11 mouse cellular contexts compared by ENCODE assay signal in the genomic region with DNA sequence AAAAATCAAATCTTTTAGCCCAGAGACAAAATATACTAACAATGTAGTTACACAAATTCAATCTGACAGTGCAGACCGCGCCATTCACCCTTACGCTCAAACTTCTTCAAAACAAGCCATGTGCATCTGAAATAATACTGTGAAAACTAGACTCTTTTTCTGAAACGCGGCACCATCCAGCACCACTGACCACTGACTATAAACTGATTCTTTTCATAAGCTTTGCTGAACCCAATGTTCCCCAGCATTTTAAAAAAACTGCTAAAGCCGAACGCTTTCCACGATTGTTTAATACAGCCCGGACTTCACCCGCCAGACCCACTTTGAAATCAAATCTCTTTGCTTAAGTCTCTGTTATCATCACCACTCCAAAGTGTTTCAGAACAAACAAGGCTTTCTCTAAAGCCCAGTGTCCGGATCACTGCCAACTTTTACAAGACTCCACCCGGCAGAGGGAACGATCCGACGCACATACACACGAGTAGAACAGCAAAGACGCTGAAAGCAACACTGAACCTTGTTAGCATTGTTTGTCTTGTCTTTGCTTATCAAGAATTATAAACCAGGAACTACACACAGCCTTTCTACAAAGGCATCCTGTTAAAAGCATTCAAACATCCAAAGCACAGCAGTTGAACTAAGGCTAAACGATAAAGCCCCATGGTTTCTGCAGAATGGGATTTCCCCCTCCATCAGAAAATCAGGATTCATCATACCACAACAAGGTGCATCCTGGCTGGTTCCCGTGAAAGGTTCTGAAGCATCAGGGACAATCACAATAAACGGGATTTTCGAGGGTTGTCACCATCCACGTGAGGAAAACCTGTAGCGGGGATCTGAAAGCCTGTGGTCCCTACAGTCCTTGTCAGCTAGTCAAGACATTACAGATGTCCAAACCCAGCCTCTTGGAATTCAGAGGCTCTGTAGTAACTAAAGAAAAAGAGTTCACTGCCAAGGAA. TPM values are rescaled to one million over a fixed set of nuclear protein-coding genes. Genes with fewer than 3 reads are reported as not detected.
DNase-seq lines count a peak whose midpoint lies in the region; ATAC-seq and TF ChIP-seq lines count a peak whose summit lies in the region.
"Had no signal": no experiment of that assay in that cellular context is flagged by ENCODE, and none has a peak within 500 bp of the region (broad histone marks: within the 10 kb centered on the region; RNA-seq: fewer than 3 reads in every experiment).

No protein-coding gene starts in this region.

- no peaks in the 10 kb centered on the region for H3K27me3 ChIP-seq in forebrain, embryonic 16.5 days (replicated peaks; ENCODE audit: control insufficient read depth, insufficient read depth, low read length)
- no peaks in the 10 kb centered on the region for H3K27me3 ChIP-seq in hindbrain, postnatal 0 days (ENCODE audit: insufficient read depth, low read length)
- no peaks in the 10 kb centered on the region for H3K27me3 ChIP-seq in midbrain, postnatal 0 days (ENCODE audit: insufficient read depth, low read length)
- H3K27me3 ChIP-seq in kidney, embryonic 15.5 days: no peaks in the 10 kb centered on the region
- H3K27me3 ChIP-seq: intestine, embryonic 15.5 days had no signal

- peak overlapping the region; percentile 28; the same call in 1 of the 2 replicates for H3K9ac ChIP-seq in forebrain, embryonic 16.5 days (replicated peaks; ENCODE audit: low read depth, low read length)
- no peak overlapping the region for H3K9ac ChIP-seq in hindbrain, postnatal 0 days (replicated peaks; ENCODE audit: low read length)
- peak overlapping the region; percentile 24; the same call in 1 of the 2 replicates for H3K9ac ChIP-seq in midbrain, postnatal 0 days (replicated peaks; ENCODE audit: low read length, poor library complexity, severe bottlenecking)
- H3K9ac ChIP-seq in kidney, embryonic 15.5 days: no peak overlapping the region
- H3K9ac ChIP-seq: intestine, embryonic 15.5 days had no signal

- ATAC-seq in frontal cortex, adult (ENCODE audit: low TSS enrichment): 0 out of 2 replicates have a peak, but pooled peaks have one; percentile 27
- 0 out of 2 replicates have a peak, but pooled peaks have one; percentile 8 for ATAC-seq in forebrain, embryonic 16.5 days
- ATAC-seq in hindbrain, postnatal 0 days: 0 out of 2 replicates have a peak, but pooled peaks have one; percentile 18
- no peak for ATAC-seq in midbrain, postnatal 0 days (ENCODE audit: low FRiP score)
- ATAC-seq in kidney, embryonic 15.5 days (replicated peaks; ENCODE audit: low FRiP score): no peak

- peak overlapping the region; percentile 56 for H3K4me2 ChIP-seq in forebrain, embryonic 16.5 days (ENCODE audit: low read length)
- H3K4me2 ChIP-seq in hindbrain, postnatal 0 days (ENCODE audit: low read depth, low read length): peak overlapping the region; percentile 46
- peak overlapping the region; percentile 39 for H3K4me2 ChIP-seq in midbrain, postnatal 0 days (ENCODE audit: low read depth, low read length, poor library complexity, severe bottlenecking)
- no peak overlapping the region for H3K4me2 ChIP-seq in kidney, embryonic 15.5 days
- H3K4me2 ChIP-seq: intestine, embryonic 15.5 days had no signal

- peaks cover 10% of the 10 kb centered on the region for H3K4me1 ChIP-seq in forebrain, embryonic 16.5 days (replicated peaks; ENCODE audit: control insufficient read depth, insufficient read depth, low read length)
- no peaks in the 10 kb centered on the region for H3K4me1 ChIP-seq in hindbrain, postnatal 0 days (ENCODE audit: insufficient read depth, low read length)
- H3K4me1 ChIP-seq in midbrain, postnatal 0 days (ENCODE audit: insufficient read depth, low read length): no peaks in the 10 kb centered on the region
- H3K4me1 ChIP-seq in kidney, embryonic 15.5 days: no peaks in the 10 kb centered on the region
- H3K4me1 ChIP-seq: megakaryocyte, embryonic 14.5 days had no signal

- H3K9me3 ChIP-seq in forebrain, embryonic 16.5 days (ENCODE audit: control insufficient read depth, low read length): no peaks in the 10 kb centered on the region
- no peaks in the 10 kb centered on the region for H3K9me3 ChIP-seq in hindbrain, postnatal 0 days (ENCODE audit: low read length)
- no peaks in the 10 kb centered on the region for H3K9me3 ChIP-seq in midbrain, postnatal 0 days (ENCODE audit: low read length)
- H3K9me3 ChIP-seq in kidney, embryonic 15.5 days (replicated peaks): no peaks in the 10 kb centered on the region
- H3K9me3 ChIP-seq: intestine, embryonic 15.5 days; megakaryocyte, embryonic 14.5 days had no signal

- 11% methylated on average over 23 of the region's 23 CpGs for WGBS in forebrain, embryonic 16.5 days
- 38% methylated on average over 23 of the region's 23 CpGs for WGBS in hindbrain, postnatal 0 days
- 11% methylated on average over 23 of the region's 23 CpGs for WGBS in midbrain, postnatal 0 days
- 80% methylated on average over 23 of the region's 23 CpGs for WGBS in kidney, embryonic 15.5 days

- peak overlapping the region; percentile 25 for H3K4me3 ChIP-seq in forebrain, embryonic 16.5 days (replicated peaks; ENCODE audit: low read length)
- H3K4me3 ChIP-seq in hindbrain, postnatal 0 days (ENCODE audit: low read length): peak overlapping the region; percentile 16
- peak overlapping the region; percentile 21 for H3K4me3 ChIP-seq in midbrain, postnatal 0 days (ENCODE audit: low read depth, low read length)
- H3K4me3 ChIP-seq in kidney, embryonic 15.5 days (replicated peaks): no peak overlapping the region
- H3K4me3 ChIP-seq: erythroblast, embryonic 14.5 days; intestine, embryonic 15.5 days; megakaryocyte, embryonic 14.5 days had no signal

- TF ChIP-seq CTCF in hindbrain, postnatal 0 days (IDR thresholded peaks at IDR 0.05; ENCODE audit: low read depth): no peak
- TF ChIP-seq CTCF in midbrain, postnatal 0 days (IDR thresholded peaks at IDR 0.05): no peak

- H3K36me3 ChIP-seq in forebrain, embryonic 16.5 days (ENCODE audit: control insufficient read depth, insufficient read depth): no peaks in the 10 kb centered on the region
- H3K36me3 ChIP-seq in hindbrain, postnatal 0 days (ENCODE audit: insufficient read depth, low read length): no peaks in the 10 kb centered on the region
- no peaks in the 10 kb centered on the region for H3K36me3 ChIP-seq in midbrain, postnatal 0 days (ENCODE audit: insufficient read depth, low read length)
- H3K36me3 ChIP-seq in kidney, embryonic 15.5 days: no peaks in the 10 kb centered on the region
- H3K36me3 ChIP-seq: intestine, embryonic 15.5 days had no signal

- H3K27ac ChIP-seq in forebrain, embryonic 16.5 days (ENCODE audit: low read length): no peak overlapping the region
- H3K27ac ChIP-seq in hindbrain, postnatal 0 days: no peak overlapping the region
- no peak overlapping the region for H3K27ac ChIP-seq in midbrain, postnatal 0 days (ENCODE audit: low read depth, low read length)
- no peak overlapping the region for H3K27ac ChIP-seq in kidney, embryonic 15.5 days
- H3K27ac ChIP-seq: intestine, embryonic 15.5 days had no signal

- no peak for DNase-seq in frontal cortex, postnatal 36 days (ENCODE audit: low spot score in 2 of 2)
- peak; percentile 25 for DNase-seq in hindbrain, postnatal 0 days (ENCODE audit: low spot score)
- no peak for DNase-seq in midbrain, postnatal 0 days (ENCODE audit: low spot score)
- DNase-seq in frontal cortex, postnatal 10 days (ENCODE audit: low spot score in 2 of 2): no peak
- DNase-seq in B cell, adult 2 months: no peak

RNA-seq across cellular contexts. Expression of gene Tmem30a, which starts 36.8 kb away (rescaled TPM):
- polyA plus RNA-seq in forebrain, embryonic 16.5 days (2015; fragmentation: Nextera tagmentation; extraction: Ambion mirVana): 114 and 125 TPM in 2 replicates
- 193 and 218 TPM in 2 replicates for total RNA-seq in hindbrain, postnatal 0 days (2014; rRNA removed)
- 123 TPM in 2 replicates for polyA plus RNA-seq in hindbrain, postnatal 0 days (2015; fragmentation: Nextera tagmentation; extraction: Ambion mirVana)
- 182 TPM in 2 replicates for total RNA-seq in midbrain, postnatal 0 days (2014; rRNA removed)
- 120 and 126 TPM in 2 replicates for polyA plus RNA-seq in midbrain, postnatal 0 days (2015; fragmentation: Nextera tagmentation; extraction: Ambion mirVana)
- 81.1 and 85.6 TPM in 2 replicates for polyA plus RNA-seq in kidney, embryonic 15.5 days (2015; fragmentation: Nextera tagmentation; extraction: Ambion mirVana)

Comparison
In these comparisons a context has a peak if more than half of its experiments do, and no peak if none do; other contexts are left out.
1. ATAC-seq: peak in frontal cortex, adult (single experiment), forebrain, embryonic 16.5 days (single experiment) and hindbrain, postnatal 0 days (single experiment); none in midbrain, postnatal 0 days (single experiment) and kidney, embryonic 15.5 days (single experiment).
2. H3K9ac ChIP-seq: peak in forebrain, embryonic 16.5 days (single experiment) and midbrain, postnatal 0 days (single experiment); none in hindbrain, postnatal 0 days (single experiment) and kidney, embryonic 15.5 days (single experiment).